Mouse (Mus musculus) cerebellum, adult 2 months (tissue): ENCODE results near the gene Pdzd8.

ENCODE experiments used
- CTCF ChIP-seq: fragments of 200-500 bp; IDR thresholded peaks from 2 replicates; pipeline ENCODE4 v1.5.1; 2011; ENCODE audit warnings: low read depth, mild to moderate bottlenecking, control low read depth, low read length, moderate library complexity, borderline replicate concordance; ENCODE audit not compliant: insufficient read depth
- POLR2A ChIP-seq: fragments of 200-500 bp; IDR thresholded peaks from 2 replicates; pipeline ENCODE4 v1.6.1; 2011; ENCODE audit warnings: low read length, control low read depth, borderline replicate concordance; ENCODE audit not compliant: insufficient read depth

DNA sequence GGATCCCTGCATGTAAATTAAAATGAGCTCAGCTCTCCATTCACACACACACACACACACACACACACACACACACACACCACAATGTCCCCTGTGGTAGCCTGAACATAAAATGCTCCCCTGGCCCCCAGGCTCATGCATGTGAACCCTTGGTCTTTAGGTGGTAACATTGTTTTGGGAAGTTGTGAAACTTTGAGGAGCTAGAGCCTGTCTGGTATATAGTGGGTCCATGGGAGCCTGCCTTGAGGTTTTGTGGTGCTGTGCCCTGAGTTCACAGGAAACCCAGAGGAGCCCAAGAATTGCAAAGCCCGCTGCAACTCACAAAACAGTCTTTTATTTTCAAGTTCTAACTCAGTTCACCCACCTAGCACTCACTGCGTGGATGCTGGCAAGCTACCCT lies 92.9 kb downstream of the Pdzd8 start:
- TF ChIP-seq POLR2A (no peak), CTCF (no peak)
